Mouse (Mus musculus) bone marrow macrophage, adult 2 months (primary cell): Measurements from ENCODE around the gene Igfbp7. TPM values are rescaled to one million over a fixed set of nuclear protein-coding genes. Genes with fewer than 3 reads are reported as not detected.

Experiments used
- H3K27ac ChIP-seq: 2 replicates; pipeline ENCODE4 v1.5.1; 2012; ENCODE audit warnings: low read depth, low read length; ENCODE audit not compliant: insufficient read depth
- H3K4me1 ChIP-seq: 2 replicates; pipeline ENCODE4 v1.6.1; 2012; ENCODE audit warnings: low read length; ENCODE audit not compliant: control insufficient read depth, insufficient read depth
- H3K4me3 ChIP-seq: 2 replicates; pipeline ENCODE4 v1.5.1; 2012; ENCODE audit warnings: mild to moderate bottlenecking, low read length, moderate library complexity; ENCODE audit not compliant: insufficient read depth
- CTCF ChIP-seq: IDR thresholded peaks from 2 replicates; pipeline ENCODE4 v1.5.1; 2012; ENCODE audit warnings: low read depth, mild to moderate bottlenecking, low read length, moderate library complexity
- POLR2A ChIP-seq: IDR thresholded peaks from 2 replicates; pipeline ENCODE4 v1.6.1; 2012; ENCODE audit warnings: mild to moderate bottlenecking, low read depth, low read length, borderline replicate concordance
- polyA plus RNA-seq: library from polyadenylated mRNA; stranded (reverse); fragments of >200 nt; gene quantifications from 2 replicates; pipeline ENCODE4 v1.2.4, GENCODE M21; 2012; ENCODE audit not compliant: missing spikeins, insufficient read depth, insufficient read length

Gene Igfbp7
- polyA plus RNA-seq, 1 experiment: 6.6 TPM

DNA sequence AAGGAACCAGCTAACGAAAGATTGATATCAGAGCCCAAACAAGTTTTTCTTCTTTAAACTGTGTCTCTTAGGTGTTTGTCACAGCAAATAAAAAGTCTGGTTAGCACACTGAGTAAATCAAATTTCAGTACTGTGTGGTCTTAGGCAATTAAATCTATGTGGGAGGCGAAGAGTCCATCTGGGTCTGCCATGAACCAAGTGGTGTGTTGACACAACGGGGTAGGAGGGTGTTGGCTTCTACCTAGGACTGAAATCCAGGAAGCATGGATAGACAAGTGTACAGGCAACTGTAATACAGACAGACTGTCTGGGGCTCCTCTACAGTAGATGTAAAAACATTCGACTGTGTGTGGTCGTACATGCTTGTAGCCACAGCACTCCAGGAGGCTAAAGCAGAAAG is 38.4 kb downstream of the Igfbp7 start:
- Histone ChIP-seq H3K4me1 (peaks cover 14% of the 10 kb centered on the region), H3K27ac (no peak overlapping the region), H3K4me3 (no peak overlapping the region)
- TF ChIP-seq CTCF (no peak), POLR2A (no peak)

DNA sequence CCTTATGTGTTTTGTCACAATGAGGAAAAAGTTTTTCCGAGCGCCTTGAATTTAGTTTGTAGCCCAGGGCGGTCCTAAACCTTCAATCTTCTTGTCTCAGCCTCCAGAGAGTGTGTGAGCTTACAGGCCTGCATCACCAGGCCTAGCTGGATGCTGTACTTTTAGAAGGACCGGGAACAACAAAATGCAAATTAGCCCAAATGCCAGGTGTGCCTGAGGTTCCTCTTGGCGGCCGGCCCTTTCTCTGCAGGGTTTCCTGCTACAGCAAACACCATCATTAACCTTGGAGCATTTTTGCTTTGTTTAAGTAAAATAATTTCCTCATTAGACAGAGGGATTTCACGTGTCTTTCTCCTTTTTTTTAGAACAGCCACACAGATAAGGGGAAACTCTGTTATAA is 39.6 kb downstream of the Igfbp7 start:
- Histone ChIP-seq H3K4me3 (no peak overlapping the region), H3K27ac (no peak overlapping the region), H3K4me1 (peaks cover 7% of the 10 kb centered on the region)
- no peak for TF ChIP-seq CTCF
- no peak for TF ChIP-seq POLR2A

DNA sequence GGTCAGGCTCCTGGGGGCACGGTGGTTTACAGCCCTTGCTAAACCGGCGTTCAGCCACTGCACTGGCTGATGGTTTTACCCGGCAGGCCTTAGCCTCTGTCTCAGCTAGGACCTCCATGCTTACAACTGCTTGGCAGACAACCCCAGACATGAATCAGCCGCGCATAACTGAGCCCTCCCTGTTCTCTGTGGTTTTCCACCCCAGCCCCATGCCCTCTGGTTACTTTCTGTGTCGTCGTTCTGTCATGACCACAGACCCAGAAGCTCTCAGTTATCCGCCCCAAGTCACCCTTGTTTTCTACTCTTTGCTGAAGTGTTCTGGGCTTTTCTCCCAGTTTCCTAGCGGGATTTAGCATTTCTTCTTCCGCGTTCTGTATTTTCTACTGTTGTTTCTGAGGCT is 40.2 kb downstream of the Igfbp7 start:
- Histone ChIP-seq H3K27ac (no peak overlapping the region), H3K4me1 (peaks cover 7% of the 10 kb centered on the region)
- no peak for TF ChIP-seq POLR2A
- TF ChIP-seq CTCF: no peak

DNA sequence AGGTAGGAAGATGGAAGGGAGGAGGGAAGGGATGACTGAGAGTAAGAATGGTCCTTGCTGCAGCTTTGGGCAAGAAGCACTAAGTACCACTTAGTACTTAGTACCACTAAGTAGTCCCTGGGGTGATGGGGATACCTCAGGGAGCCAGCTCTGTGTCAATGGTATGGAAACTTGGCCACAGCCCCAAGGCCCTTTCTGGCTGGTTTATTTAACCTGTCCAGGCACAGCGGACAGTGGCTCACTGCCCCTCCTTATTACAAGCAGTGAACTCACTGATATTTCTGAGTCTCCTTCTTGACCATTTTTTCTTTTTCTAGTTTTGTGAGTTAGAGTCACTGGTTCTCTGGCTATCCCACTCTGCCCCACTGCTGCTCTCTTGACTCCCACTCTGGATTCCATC is 40.7 kb downstream of the Igfbp7 start:
- TF ChIP-seq CTCF: no peak
- no peak for TF ChIP-seq POLR2A
- peaks cover 2% of the 10 kb centered on the region for H3K4me1 ChIP-seq
- H3K27ac ChIP-seq: no peak overlapping the region
- H3K4me3 ChIP-seq: no peak overlapping the region

More for the DNA sequence above, 40.2 kb downstream of the Igfbp7 start:
- H3K4me3 ChIP-seq: no peak overlapping the region

- H3K27ac ChIP-seq: no peak overlapping the region
Observed at GRCm38 (mm10) chr5:77366313-77366712, 41.5 kb downstream of the Igfbp7 start.

DNA sequence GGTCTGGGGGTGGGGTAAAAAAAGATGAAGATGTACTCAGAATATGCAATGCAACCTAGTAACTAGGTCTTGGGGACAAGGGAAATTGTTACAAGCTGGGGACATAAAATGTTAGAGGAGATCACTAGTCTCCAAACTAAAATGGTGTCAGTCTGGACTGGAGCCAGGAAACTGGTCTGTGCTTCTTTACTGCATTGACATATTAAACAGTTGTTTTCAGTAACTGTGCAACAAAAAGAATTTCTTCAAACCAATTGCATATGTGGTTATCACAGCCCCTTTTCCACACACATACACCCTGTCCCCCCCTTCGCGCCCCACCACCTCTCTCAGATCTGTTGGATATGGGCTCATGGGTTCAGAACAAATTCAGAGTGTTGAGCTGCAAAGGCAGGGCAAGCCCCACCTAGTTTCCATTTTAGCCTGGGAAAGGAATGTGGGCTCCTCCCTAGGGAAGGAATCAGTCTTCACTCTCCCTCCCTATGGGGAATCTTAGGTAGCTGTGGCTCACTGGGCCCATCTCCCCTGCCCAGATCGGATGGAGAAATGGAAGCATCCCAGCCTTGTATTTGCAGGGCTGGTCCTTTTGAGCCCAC is 43.3 kb downstream of the Igfbp7 start:
- Histone ChIP-seq H3K4me1 (no peaks in the 10 kb centered on the region), H3K27ac (no peak overlapping the region), H3K4me3 (no peak overlapping the region)
- no peak for TF ChIP-seq CTCF
- no peak for TF ChIP-seq POLR2A

More at GRCm38 (mm10) chr5:77366313-77366712, 41.5 kb downstream of the Igfbp7 start:
- H3K4me1 ChIP-seq: no peaks in the 10 kb centered on the region
- no peak for TF ChIP-seq CTCF
- no peak for TF ChIP-seq POLR2A
- no peak overlapping the region for H3K4me3 ChIP-seq

DNA sequence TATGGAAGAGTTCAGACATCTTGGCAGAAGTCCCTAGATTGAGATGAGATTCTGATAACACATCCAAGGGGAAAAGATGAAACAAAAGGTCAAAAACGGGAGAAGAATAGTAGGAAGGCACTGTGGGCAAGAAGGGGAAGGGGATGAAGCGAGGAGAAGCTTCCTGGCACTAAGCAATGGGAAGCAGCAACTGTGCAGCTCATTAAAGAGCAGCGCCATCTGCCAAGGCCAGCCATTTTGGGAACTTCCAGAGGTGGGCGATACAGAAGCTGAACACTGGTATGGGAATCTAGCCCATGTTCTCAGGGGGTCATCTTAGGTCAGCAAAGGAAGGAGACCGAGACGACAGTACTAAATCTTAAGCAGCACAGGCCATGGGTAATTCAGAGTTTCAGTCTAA is 44.2 kb downstream of the Igfbp7 start:
- H3K4me1 ChIP-seq: no peaks in the 10 kb centered on the region; the same call in 1 of the 2 replicates
- TF ChIP-seq CTCF (no peak), POLR2A (no peak)
- no peak overlapping the region for H3K27ac ChIP-seq

DNA sequence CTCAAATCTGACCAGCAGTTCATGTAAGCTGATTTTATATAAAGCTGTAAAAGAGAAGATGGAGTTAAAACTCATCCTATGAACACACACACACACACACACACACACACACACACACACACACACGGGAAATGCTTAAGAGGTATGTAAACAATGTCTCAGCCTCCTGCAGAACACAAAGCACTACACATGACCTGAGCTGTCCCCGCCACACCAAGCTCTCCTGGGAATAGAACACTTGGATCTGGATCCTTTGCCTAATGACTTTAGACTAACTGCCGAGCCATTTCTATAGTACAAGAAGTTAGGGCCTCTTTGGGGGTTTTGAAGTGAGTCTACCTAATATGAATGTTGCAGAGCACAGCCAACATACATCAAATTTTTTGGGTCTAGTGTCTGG is 45.7 kb downstream of the Igfbp7 start:
- Histone ChIP-seq H3K27ac (no peak overlapping the region), H3K4me3 (no peak overlapping the region), H3K4me1 (peaks cover 3% of the 10 kb centered on the region)
- TF ChIP-seq POLR2A: no peak
- no peak for TF ChIP-seq CTCF

More for the DNA sequence above, 44.2 kb downstream of the Igfbp7 start:
- H3K4me3 ChIP-seq: no peak overlapping the region

GRCm38 (mm10) chr5:77361006-77361405 is 46.8 kb downstream of the Igfbp7 start:
- peaks cover 3% of the 10 kb centered on the region for H3K4me1 ChIP-seq
- H3K27ac ChIP-seq: no peak overlapping the region
- H3K4me3 ChIP-seq: no peak overlapping the region
- TF ChIP-seq CTCF (no peak), POLR2A (no peak)

GRCm38 (mm10) chr5:77359971-77360370 is 47.9 kb downstream of the Igfbp7 start:
- Histone ChIP-seq H3K27ac (no peak overlapping the region), H3K4me1 (peaks cover 3% of the 10 kb centered on the region), H3K4me3 (no peak overlapping the region)
- TF ChIP-seq POLR2A (no peak), CTCF (no peak)

- Histone ChIP-seq H3K4me1 (peaks cover 5% of the 10 kb centered on the region), H3K27ac (no peak overlapping the region), H3K4me3 (peak overlapping the region; percentile 61)
Observed at GRCm38 (mm10) chr5:77358347-77358746, 49.5 kb downstream of the Igfbp7 start.

More at GRCm38 (mm10) chr5:77358347-77358746, 49.5 kb downstream of the Igfbp7 start:
- TF ChIP-seq POLR2A: no peak
